Mouse (Mus musculus) midbrain, postnatal 0 days (tissue): ENCODE results near the gene Atp6v0a1. TPM values are rescaled to one million over a fixed set of nuclear protein-coding genes. Genes with fewer than 3 reads are reported as not detected.
A peak's percentile ranks its signal among the peaks of the same experiment; 100 is the strongest.

Source experiments
- ATAC-seq: fragments of 200-750 bp; cut with Nextera tagmentation; 2 replicates; pipeline ENCODE4 v1.8.0; 2017; ENCODE audit warnings: moderate number of reproducible peaks, mild to moderate bottlenecking, moderate TSS enrichment, moderate library complexity; ENCODE audit not compliant: low FRiP score
- DNase-seq: peaks from one replicate; pipeline ENCODE4 v3.0.0-alpha.2; 2015; ENCODE audit warnings: low spot score
- H3K27ac ChIP-seq: fragments of 300-500 bp; sonication (generic); 2 replicates; pipeline ENCODE4 v1.5.1; 2014; ENCODE audit warnings: low read depth, mild to moderate bottlenecking, low read length, mixed read lengths
- H3K27me3 ChIP-seq: fragments of 300-500 bp; sonication (generic); 2 replicates; pipeline ENCODE4 v1.6.1; 2014; ENCODE audit warnings: low read length, control low read depth, mixed read lengths; ENCODE audit not compliant: insufficient read depth
- H3K36me3 ChIP-seq: fragments of 300-500 bp; sonication (generic); 2 replicates; pipeline ENCODE4 v1.6.1; 2014; ENCODE audit warnings: low read length, control low read depth, mixed read lengths; ENCODE audit not compliant: insufficient read depth
- H3K4me1 ChIP-seq: fragments of 300-500 bp; sonication (generic); 2 replicates; pipeline ENCODE4 v1.6.1; 2014; ENCODE audit warnings: mild to moderate bottlenecking, control low read depth, antibody characterized with exemption, low read length, mixed read lengths; ENCODE audit not compliant: insufficient read depth
- H3K4me2 ChIP-seq: fragments of 300-500 bp; sonication (generic); 2 replicates; pipeline ENCODE4 v1.6.1; 2014; ENCODE audit warnings: low read depth, mild to moderate bottlenecking, low read length, mixed read lengths; ENCODE audit not compliant: poor library complexity, severe bottlenecking
- H3K4me3 ChIP-seq: fragments of 300-500 bp; sonication (generic); 2 replicates; pipeline ENCODE4 v1.5.1; 2014; ENCODE audit warnings: low read depth, mild to moderate bottlenecking, low read length, moderate library complexity
- H3K9ac ChIP-seq: fragments of 300-500 bp; sonication (generic); replicated peaks from 2 replicates; pipeline ENCODE4 v1.6.1; 2014; ENCODE audit warnings: mild to moderate bottlenecking, low read length, moderate library complexity, mixed read lengths; ENCODE audit not compliant: poor library complexity, severe bottlenecking
- H3K9me3 ChIP-seq: fragments of 300-500 bp; sonication (generic); 2 replicates; pipeline ENCODE4 v1.6.1; 2016; ENCODE audit warnings: low read length, control low read depth
- CTCF ChIP-seq: IDR thresholded peaks from 2 replicates; pipeline ENCODE4 v1.5.1; 2016; ENCODE audit warnings: antibody characterized with exemption, mild to moderate bottlenecking
- WGBS: fragments of 180-500 bp; shearing (Covaris S2); extraction: QIAGEN DNeasy Blood & Tissue Kit; methylation state at CpG from one replicate; pipeline ENCODE4 v1.1.7; 2014; 5-methylcytosine and 5-hydroxymethylcytosine counted together
- polyA plus RNA-seq: library from polyadenylated mRNA; unstranded; fragments of >200 nt; fragmentation: Nextera tagmentation; extraction: Ambion mirVana; gene quantifications from 2 replicates; pipeline ENCODE4 v1.2.1, GENCODE M21; 2015
- total RNA-seq: library from RNA; depleted of rRNA; stranded (reverse); fragments of >200 nt; gene quantifications from 2 replicates; pipeline ENCODE4 v1.2.3, GENCODE M21; 2014; rRNA removed

Gene Atp6v0a1
- total RNA-seq (242 and 247 TPM in 2 replicates), polyA plus RNA-seq (204 and 210 TPM in 2 replicates)

DNA sequence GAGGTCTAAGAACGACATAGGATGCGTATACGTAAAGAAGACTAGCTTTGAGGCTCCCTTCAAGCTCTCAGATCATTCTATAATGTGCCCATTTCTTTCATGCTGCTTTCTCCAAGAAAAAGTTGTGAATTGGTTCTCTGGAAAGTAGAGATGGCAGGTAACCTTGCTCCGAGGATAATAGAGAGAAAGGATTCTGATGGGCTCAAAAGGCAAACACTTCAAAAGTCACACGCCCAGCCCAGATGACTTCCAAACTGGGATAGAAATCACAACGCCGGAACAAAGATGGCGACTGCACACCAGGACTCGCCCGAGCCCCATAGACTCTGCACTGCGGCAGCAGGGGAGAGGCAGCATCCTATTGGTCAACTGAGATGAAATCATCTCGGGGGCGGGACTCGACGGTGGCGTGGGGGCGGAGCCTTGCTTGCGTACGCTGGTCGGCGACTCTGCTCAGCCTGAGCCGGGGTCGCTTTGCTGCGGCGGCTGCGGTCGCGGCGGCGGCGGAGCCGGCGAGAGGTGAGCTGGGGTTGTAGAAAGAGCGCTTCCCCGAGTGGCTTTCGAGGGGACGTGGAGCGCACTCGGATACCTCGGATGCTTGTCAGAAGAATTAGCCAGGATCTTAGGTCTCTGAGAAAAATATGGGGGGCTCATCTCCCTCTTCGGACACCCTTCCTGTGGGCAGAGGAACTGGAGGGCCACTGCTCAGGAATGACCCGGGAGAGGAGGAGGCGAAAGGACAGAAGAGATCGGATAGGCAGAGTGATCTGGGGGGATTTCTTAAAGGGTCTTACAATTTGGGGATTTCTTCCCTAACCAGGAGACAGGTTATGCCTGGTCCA is at the start of gene Atp6v0a1:
Atp6v0a1 (plus strand) TSS at position 407 of the 842 bp plus-strand sequence.
- H3K36me3 ChIP-seq = peaks cover 15% of the 10 kb centered on the region
- DNase-seq (peak; percentile 99), ATAC-seq (peak; percentile 98)
- no peak for TF ChIP-seq CTCF
- H3K4me3 ChIP-seq = peak within 1 kb of the TSS; percentile 52
- peak within 1 kb of the TSS; percentile 68 for H3K9ac ChIP-seq
- peak within 1 kb of the TSS; percentile 77 for H3K27ac ChIP-seq
- H3K9me3 ChIP-seq = no peaks in the 10 kb centered on the region
- peaks cover 3% of the 10 kb centered on the region; the same call in 1 of the 2 replicates for H3K4me1 ChIP-seq
- under 1% methylated on average over 44 of the region's 44 CpGs for WGBS
- H3K27me3 ChIP-seq = no peaks in the 10 kb centered on the region
- peak within 1 kb of the TSS; percentile 56 for H3K4me2 ChIP-seq

DNA sequence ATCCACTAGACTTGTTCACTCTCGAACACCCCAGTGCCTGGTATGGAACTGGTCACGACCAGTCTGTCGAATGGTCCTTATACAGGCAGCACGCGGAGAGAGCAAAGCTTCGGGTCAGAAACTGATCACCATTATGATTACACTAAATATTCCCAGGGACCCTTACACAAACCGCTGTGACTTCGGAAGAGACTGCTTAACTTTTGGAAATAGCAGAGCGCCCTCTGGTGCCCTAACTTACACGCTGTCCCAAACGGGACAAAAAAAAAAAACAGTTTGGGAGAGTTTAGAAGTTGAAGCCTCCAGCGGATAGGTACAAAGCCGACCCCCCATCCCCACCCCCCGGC is 49.8 kb upstream of the Atp6v0a1 start:
- ATAC-seq (peak; percentile 31; the same call in 1 of the 2 replicates), DNase-seq (peak; percentile 82)
- H3K27ac ChIP-seq = no peak overlapping the region
- H3K4me1 ChIP-seq = peaks cover 10% of the 10 kb centered on the region; the same call in 1 of the 2 replicates
- H3K36me3 ChIP-seq = no peaks in the 10 kb centered on the region
- H3K4me3 ChIP-seq = peak overlapping the region; percentile 31; the same call in 1 of the 2 replicates
- peak overlapping the region; percentile 49 for H3K4me2 ChIP-seq
- no peak overlapping the region for H3K9ac ChIP-seq
- no peaks in the 10 kb centered on the region for H3K9me3 ChIP-seq
- 5% methylated on average over 14 of the region's 14 CpGs for WGBS
- H3K27me3 ChIP-seq = peaks cover 17% of the 10 kb centered on the region
- peak; percentile 76 for TF ChIP-seq CTCF

DNA sequence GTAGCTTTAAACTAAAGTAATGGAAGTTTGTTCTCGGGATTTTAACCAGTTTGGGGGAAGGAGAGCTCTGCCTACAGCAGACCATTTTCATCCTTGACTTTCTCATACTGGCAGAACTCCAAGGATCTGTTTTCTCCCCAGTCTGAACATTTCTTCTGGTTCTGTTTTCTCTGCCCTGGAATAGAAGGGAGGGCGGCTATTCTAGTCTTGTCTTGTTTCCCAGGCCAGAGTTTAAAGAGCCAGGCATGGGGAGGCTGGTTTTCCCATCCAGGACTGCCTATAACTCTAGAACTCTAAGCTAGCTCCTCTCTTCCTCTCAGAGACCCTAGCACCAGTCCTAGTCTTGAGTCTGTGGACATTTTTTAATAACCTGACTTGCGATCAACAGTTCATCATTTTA is 49.4 kb upstream of the Atp6v0a1 start:
- DNase-seq (no peak), ATAC-seq (no peak)
- Histone ChIP-seq H3K27ac (no peak overlapping the region), H3K9me3 (no peaks in the 10 kb centered on the region), H3K4me2 (no peak overlapping the region), H3K4me3 (no peak overlapping the region), H3K36me3 (no peaks in the 10 kb centered on the region), H3K27me3 (peaks cover 17% of the 10 kb centered on the region), H3K4me1 (peaks cover 10% of the 10 kb centered on the region; the same call in 1 of the 2 replicates), H3K9ac (no peak overlapping the region)
- 37% methylated on average over 3 of the region's 3 CpGs for WGBS
- no peak for TF ChIP-seq CTCF

DNA sequence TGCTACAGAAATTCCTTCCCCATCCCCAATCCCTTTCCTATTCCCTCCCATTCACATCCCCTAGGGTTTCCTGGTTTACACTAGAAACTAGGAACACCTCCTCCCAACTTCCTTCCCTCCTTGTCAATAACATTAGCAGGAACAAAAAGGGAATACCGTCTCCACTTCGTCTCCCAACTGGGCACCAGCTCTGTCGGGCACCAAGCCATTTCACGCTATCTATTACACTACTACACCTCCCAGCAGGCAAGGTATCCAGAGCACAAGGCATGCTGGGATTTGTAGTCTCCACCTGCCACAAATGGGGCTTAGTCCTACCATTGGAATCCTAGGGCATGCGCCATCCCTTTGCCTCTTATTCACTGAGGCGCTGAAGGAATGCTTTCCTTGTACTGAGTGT is 48.7 kb upstream of the Atp6v0a1 start:
- 0 out of 2 replicates have a peak, but pooled peaks have one; percentile 2 for TF ChIP-seq CTCF
- WGBS = 11% methylated on average over 6 of the region's 6 CpGs
- peak; percentile 66; the same call in 1 of the 2 replicates for ATAC-seq
- peaks cover 17% of the 10 kb centered on the region for H3K27me3 ChIP-seq
- no peak overlapping the region for H3K9ac ChIP-seq
- H3K36me3 ChIP-seq = no peaks in the 10 kb centered on the region
- no peak overlapping the region for H3K4me3 ChIP-seq
- no peak overlapping the region for H3K27ac ChIP-seq
- H3K4me2 ChIP-seq = peak overlapping the region; percentile 18; the same call in 1 of the 2 replicates
- H3K9me3 ChIP-seq = no peaks in the 10 kb centered on the region
- peaks cover 10% of the 10 kb centered on the region; the same call in 1 of the 2 replicates for H3K4me1 ChIP-seq
- DNase-seq = peak; percentile 76

DNA sequence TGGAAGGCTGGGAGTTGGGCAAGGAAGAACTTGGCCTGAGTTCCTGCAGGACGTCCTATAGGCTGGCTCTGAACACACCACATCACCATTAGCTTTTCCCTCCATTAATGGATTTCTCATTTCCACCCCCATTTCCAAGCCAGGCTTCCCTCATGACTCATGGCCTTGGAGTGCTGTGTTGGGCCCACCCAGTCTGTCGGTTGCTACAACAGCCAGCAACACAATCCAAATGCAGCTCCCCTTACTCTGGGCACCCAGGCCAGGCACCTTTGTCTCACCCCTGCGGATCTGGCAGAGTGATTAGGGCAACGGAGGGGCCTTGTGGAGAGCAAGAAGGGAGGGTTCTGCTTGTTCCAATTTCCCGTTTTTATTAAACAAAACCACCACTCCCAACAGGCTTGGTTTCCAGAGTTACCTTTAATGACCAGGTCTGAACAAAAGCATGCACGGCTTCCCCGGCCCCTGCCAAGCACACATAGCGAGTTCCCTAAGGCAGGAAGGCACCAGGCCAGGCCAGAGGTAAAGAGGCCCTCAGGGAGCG is 46.8 kb upstream of the Atp6v0a1 start:
- ATAC-seq = no peak
- no peak for TF ChIP-seq CTCF

DNA sequence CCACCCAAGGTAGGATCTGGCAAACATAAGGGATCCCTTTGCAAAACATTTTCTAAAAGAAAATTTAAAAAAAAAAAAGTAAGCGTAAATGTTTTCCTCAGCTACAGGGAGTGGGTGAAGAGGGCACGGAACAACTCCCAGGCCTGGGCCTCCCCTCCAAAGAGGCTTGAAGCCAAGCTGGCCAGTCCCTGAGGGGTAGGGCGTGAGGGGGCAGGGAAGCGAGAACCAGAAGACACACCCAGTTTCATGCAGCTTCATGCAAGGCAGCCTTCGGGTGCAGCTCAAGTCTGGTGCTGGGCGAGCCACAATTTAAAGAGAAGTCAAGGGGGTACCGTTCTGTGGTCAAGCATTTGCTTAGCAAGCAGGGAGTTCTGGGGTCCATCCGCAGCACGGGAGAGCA is 45.6 kb upstream of the Atp6v0a1 start:
- Histone ChIP-seq H3K27ac (no peak overlapping the region), H3K4me2 (no peak overlapping the region), H3K9ac (no peak overlapping the region), H3K36me3 (no peaks in the 10 kb centered on the region), H3K27me3 (peaks cover 20% of the 10 kb centered on the region), H3K4me3 (no peak overlapping the region), H3K4me1 (peaks cover 10% of the 10 kb centered on the region; the same call in 1 of the 2 replicates), H3K9me3 (no peaks in the 10 kb centered on the region)
- no peak for TF ChIP-seq CTCF
- 83% methylated on average over 9 of the region's 9 CpGs for WGBS
- DNase-seq (no peak), ATAC-seq (no peak)

More for the DNA sequence above, 46.8 kb upstream of the Atp6v0a1 start:
- WGBS = 62% methylated on average over 9 of the region's 9 CpGs
- peaks cover 10% of the 10 kb centered on the region; the same call in 1 of the 2 replicates for H3K4me1 ChIP-seq
- no peak overlapping the region for H3K9ac ChIP-seq
- H3K4me3 ChIP-seq = no peak overlapping the region
- peaks cover 17% of the 10 kb centered on the region for H3K27me3 ChIP-seq
- no peak overlapping the region for H3K27ac ChIP-seq
- no peak for DNase-seq
- H3K9me3 ChIP-seq = no peaks in the 10 kb centered on the region
- no peak overlapping the region for H3K4me2 ChIP-seq
- H3K36me3 ChIP-seq = no peaks in the 10 kb centered on the region
